Mouse (Mus musculus): Measurements from ENCODE around the gene Cyb561d2. TPM values are rescaled to one million over a fixed set of nuclear protein-coding genes. Genes with fewer than 3 reads are reported as not detected.

Cyb561d2 gene
- total and polyA plus RNA-seq, 2 experiments = 11.0 to 33.7 TPM

DNA sequence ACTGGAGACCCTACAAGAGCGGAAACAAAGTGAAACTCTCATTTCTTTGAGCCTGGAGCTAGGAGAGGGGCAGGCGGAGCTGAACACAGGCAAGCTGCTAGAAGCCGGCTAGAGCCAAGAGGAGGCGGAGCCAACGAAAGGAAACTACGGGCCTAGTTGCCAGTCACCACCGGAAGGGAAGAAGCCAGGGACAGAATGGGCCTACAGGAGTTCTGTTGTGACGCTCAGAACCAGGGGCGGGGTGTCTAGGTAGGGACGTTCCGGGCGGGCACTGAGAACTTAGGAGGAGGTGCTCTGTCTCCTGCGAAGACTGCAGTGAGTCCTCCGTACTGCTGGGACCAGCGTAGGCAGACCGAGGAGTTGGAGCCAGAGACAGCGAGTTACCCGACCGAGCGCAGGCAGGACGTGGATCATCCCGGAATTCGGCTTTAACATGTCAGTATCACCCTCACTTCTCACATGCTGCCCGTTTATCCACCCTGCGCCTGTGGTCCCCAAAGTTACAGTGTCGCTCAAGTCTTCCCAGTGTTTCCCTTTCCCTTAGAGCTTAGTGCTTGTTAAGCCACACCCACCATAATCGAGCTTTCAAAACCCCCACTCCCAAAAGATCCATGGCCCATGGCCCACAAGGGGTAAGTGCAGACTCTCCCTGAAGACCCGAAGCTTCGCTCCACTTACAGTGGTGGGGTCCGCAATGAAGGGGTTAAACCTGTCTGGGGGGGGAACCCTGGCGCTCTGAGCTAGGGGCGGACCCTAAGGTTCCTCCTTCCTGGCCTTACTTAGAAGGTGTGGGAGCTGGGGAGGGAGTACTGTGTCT, 38.7 kb upstream of the Cyb561d2 start, which contains the start of gene Hyal3:
TSS of gene Hyal3 (plus strand) at position 318 of the 817 bp plus-strand sequence.
- Histone ChIP-seq H3K27me3 (ENCODE audit: control insufficient read depth, insufficient read depth, low read length) (no peaks in the 10 kb centered on the region), H3K4me3 (ENCODE audit: insufficient read depth, low read depth, low read length) (peak within 1 kb of the TSS; percentile 67), H3K4me1 (ENCODE audit: control insufficient read depth, insufficient read depth, low read length) (peaks cover 26% of the 10 kb centered on the region), H3K27ac (replicated peaks; ENCODE audit: insufficient read depth, low read depth, low read length) (peak within 1 kb of the TSS; percentile 57), H3K79me2 (ENCODE audit: control insufficient read depth, insufficient read depth, low read length) (peaks cover 15% of the 10 kb centered on the region; the same call in 1 of the 2 replicates), H3K9ac (ENCODE audit: low read depth, low read length) (peak within 1 kb of the TSS; percentile 74), H3K36me3 (ENCODE audit: control insufficient read depth, insufficient read depth, low read length) (peaks cover 2% of the 10 kb centered on the region; the same call in 1 of the 2 replicates)
- TF ChIP-seq POLR2A (IDR thresholded peaks at IDR 0.05; ENCODE audit: extremely low read depth, insufficient read depth, low read length) (peak; percentile 87), CTCF (IDR thresholded peaks at IDR 0.05; ENCODE audit: low read depth, low read length) (no peak)
- peak; percentile 95 for DNase-seq (ENCODE audit: extremely low read depth, low read depth, low spot score)
- WGBS = under 1% methylated on average over 32 of the region's 32 CpGs

DNA sequence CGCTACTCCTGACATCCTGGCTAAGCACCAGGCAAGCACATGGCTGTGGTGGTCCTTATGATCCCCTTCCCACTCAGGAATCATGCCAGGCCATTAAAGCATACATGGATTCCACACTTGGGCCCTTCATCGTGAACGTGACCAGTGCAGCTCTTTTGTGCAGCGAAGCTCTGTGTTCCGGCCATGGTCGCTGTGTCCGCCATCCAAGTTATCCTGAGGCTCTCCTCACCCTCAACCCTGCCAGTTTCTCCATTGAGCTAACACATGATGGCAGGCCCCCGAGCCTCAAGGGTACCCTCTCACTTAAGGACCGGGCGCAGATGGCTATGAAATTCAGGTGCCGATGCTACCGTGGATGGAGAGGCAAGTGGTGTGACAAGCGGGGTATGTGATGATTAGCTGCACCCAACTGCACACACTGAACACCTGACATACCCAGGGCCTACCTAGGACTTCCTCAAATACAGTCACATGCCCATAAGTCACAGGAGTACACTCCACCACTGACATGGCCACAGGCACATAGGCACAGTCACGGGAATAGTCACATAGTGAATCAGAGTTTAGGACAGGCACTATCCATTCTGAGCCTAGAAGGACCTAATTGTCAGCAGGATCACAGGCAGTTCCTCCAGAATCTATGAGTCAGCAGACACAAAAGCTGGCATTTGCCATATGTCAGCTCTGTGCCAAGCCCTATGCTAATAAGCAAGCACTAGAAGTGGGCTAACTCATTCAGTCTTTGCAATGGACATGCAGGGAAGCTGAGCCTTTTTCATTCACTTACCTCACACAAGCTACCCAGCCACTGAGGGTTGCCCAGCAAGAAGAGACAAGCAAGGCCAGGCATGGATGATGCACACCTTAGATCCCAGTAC, 37.3 kb upstream of the Cyb561d2 start:
- TF ChIP-seq CTCF (IDR thresholded peaks at IDR 0.05; ENCODE audit: low read depth, low read length) (no peak), POLR2A (IDR thresholded peaks at IDR 0.05; ENCODE audit: extremely low read depth, insufficient read depth, low read length) (no peak)
- Histone ChIP-seq H3K27ac (replicated peaks; ENCODE audit: insufficient read depth, low read depth, low read length) (peak overlapping the region; percentile 20), H3K4me3 (ENCODE audit: insufficient read depth, low read depth, low read length) (peak overlapping the region; percentile 8), H3K27me3 (ENCODE audit: control insufficient read depth, insufficient read depth, low read length) (no peaks in the 10 kb centered on the region), H3K36me3 (ENCODE audit: control insufficient read depth, insufficient read depth, low read length) (peaks cover 2% of the 10 kb centered on the region; the same call in 1 of the 2 replicates), H3K9ac (ENCODE audit: low read depth, low read length) (peak overlapping the region; percentile 64), H3K79me2 (ENCODE audit: control insufficient read depth, insufficient read depth, low read length) (peaks cover 15% of the 10 kb centered on the region; the same call in 1 of the 2 replicates), H3K4me1 (ENCODE audit: control insufficient read depth, insufficient read depth, low read length) (peaks cover 28% of the 10 kb centered on the region)
- peak; percentile 39 for DNase-seq (ENCODE audit: extremely low read depth, low read depth, low spot score)
- WGBS = 91% methylated on average over 14 of the region's 14 CpGs

DNA sequence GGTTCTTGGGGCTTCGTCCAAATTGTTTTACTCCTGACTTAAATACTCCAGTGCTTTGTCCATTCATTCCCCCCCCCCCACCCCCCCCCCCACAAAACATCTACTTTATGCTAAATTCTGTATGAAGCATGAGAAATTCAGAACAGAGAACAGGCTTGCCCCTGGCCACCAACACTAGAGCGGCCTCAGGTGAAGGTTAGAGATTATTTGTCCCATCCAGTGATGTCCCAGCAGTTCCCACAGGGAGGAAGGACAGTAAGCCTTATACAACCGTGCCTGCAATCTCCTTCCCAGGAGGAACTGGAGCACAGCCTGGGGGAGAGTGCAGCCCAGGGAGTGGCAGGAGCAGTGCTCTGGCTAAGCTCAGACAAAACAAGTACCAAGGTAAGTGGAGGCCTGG, 36.6 kb upstream of the Cyb561d2 start, which contains the start of gene Naa80:
TSS of gene Naa80 (plus strand) at position 301 of the 400 bp plus-strand sequence.
- peaks cover 15% of the 10 kb centered on the region; the same call in 1 of the 2 replicates for H3K79me2 ChIP-seq (ENCODE audit: control insufficient read depth, insufficient read depth, low read length)
- H3K4me1 ChIP-seq (ENCODE audit: control insufficient read depth, insufficient read depth, low read length) = peaks cover 28% of the 10 kb centered on the region
- peak within 1 kb of the TSS; percentile 91 for H3K4me3 ChIP-seq (ENCODE audit: insufficient read depth, low read depth, low read length)
- WGBS = 24% methylated on average over 3 of the region's 3 CpGs
- no peaks in the 10 kb centered on the region for H3K27me3 ChIP-seq (ENCODE audit: control insufficient read depth, insufficient read depth, low read length)
- no peak for TF ChIP-seq POLR2A (IDR thresholded peaks at IDR 0.05; ENCODE audit: extremely low read depth, insufficient read depth, low read length)
- TF ChIP-seq CTCF (IDR thresholded peaks at IDR 0.05; ENCODE audit: low read depth, low read length) = no peak
- peak within 1 kb of the TSS; percentile 91 for H3K9ac ChIP-seq (ENCODE audit: low read depth, low read length)
- no peak for DNase-seq (ENCODE audit: extremely low read depth, low read depth, low spot score)
- peak within 1 kb of the TSS; percentile 97 for H3K27ac ChIP-seq (replicated peaks; ENCODE audit: insufficient read depth, low read depth, low read length)
- peaks cover 2% of the 10 kb centered on the region; the same call in 1 of the 2 replicates for H3K36me3 ChIP-seq (ENCODE audit: control insufficient read depth, insufficient read depth, low read length)

DNA sequence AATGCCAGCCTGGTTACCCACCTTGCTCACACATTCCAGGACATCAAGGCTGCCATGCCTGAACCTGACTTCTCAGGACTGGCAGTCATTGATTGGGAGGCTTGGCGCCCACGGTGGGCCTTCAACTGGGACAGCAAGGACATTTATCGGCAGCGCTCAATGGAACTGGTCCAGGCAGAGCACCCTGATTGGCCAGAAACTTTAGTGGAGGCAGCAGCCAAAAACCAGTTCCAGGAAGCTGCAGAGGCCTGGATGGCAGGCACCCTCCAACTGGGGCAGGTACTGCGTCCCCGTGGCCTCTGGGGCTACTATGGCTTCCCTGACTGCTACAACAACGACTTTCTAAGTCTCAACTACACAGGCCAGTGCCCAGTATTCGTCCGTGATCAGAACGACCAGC, 35.9 kb upstream of the Cyb561d2 start:
- Histone ChIP-seq H3K79me2 (ENCODE audit: control insufficient read depth, insufficient read depth, low read length) (peaks cover 15% of the 10 kb centered on the region; the same call in 1 of the 2 replicates), H3K4me1 (ENCODE audit: control insufficient read depth, insufficient read depth, low read length) (peaks cover 28% of the 10 kb centered on the region), H3K27me3 (ENCODE audit: control insufficient read depth, insufficient read depth, low read length) (no peaks in the 10 kb centered on the region), H3K36me3 (ENCODE audit: control insufficient read depth, insufficient read depth, low read length) (peaks cover 2% of the 10 kb centered on the region; the same call in 1 of the 2 replicates), H3K4me3 (ENCODE audit: insufficient read depth, low read depth, low read length) (peak overlapping the region; percentile 91), H3K27ac (replicated peaks; ENCODE audit: insufficient read depth, low read depth, low read length) (peak overlapping the region; percentile 97), H3K9ac (ENCODE audit: low read depth, low read length) (peak overlapping the region; percentile 91)
- DNase-seq (ENCODE audit: extremely low read depth, low read depth, low spot score) = peak; percentile 90
- 20% methylated on average over 10 of the region's 10 CpGs for WGBS
- TF ChIP-seq CTCF (IDR thresholded peaks at IDR 0.05; ENCODE audit: low read depth, low read length) (no peak), POLR2A (IDR thresholded peaks at IDR 0.05; ENCODE audit: extremely low read depth, insufficient read depth, low read length) (peak; percentile 44; the same call in 1 of the 2 replicates)

DNA sequence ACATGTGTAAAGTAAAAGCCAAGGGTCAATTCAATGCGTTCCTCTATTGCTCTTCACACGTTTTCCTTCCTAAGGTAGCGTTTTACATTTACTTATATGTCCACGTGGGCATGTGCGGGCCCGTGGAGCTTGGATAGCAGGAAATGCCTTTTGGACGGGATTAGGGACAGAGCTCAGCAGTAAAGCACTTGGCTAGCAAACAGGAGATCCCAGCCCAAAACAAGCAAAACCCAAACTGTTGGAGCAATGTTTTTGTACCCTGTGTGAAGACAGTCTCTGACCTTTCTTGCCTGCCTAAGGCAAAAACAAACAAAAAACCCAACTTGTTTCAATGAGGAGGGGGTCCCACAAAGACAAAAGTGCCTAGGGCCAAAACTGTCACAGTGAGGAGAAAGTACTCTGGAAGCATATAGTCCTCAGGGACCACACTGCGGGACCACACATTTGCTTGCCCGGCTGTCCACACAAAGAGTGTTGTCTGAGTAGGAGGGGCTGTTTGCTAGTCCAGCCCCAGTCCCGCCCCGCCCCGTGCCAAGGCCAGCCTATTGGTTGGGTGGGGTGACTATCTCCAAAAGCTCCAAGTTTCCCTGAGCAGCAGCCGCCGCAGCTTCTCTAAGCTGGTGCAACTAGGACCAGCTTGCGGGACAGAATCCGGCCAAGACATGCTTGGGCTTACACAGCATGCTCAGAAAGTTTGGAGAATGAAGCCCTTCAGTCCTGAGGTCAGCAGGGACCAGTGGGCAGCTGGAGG, 34.5 kb upstream of the Cyb561d2 start, which contains the start of gene Hyal1:
TSS of gene Hyal1 (plus strand) at position 571 of the 751 bp plus-strand sequence.
- H3K27ac ChIP-seq (replicated peaks; ENCODE audit: insufficient read depth, low read depth, low read length) = peak within 1 kb of the TSS; percentile 97
- peaks cover 25% of the 10 kb centered on the region for H3K4me1 ChIP-seq (ENCODE audit: control insufficient read depth, insufficient read depth, low read length)
- DNase-seq (ENCODE audit: extremely low read depth, low read depth, low spot score) = peak; percentile 97
- TF ChIP-seq POLR2A (IDR thresholded peaks at IDR 0.05; ENCODE audit: extremely low read depth, insufficient read depth, low read length) (peak; percentile 94), CTCF (IDR thresholded peaks at IDR 0.05; ENCODE audit: low read depth, low read length) (no peak)
- peak within 1 kb of the TSS; percentile 91 for H3K4me3 ChIP-seq (ENCODE audit: insufficient read depth, low read depth, low read length)
- H3K79me2 ChIP-seq (ENCODE audit: control insufficient read depth, insufficient read depth, low read length) = peaks cover 19% of the 10 kb centered on the region; the same call in 1 of the 2 replicates
- peak within 1 kb of the TSS; percentile 91 for H3K9ac ChIP-seq (ENCODE audit: low read depth, low read length)
- H3K27me3 ChIP-seq (ENCODE audit: control insufficient read depth, insufficient read depth, low read length) = no peaks in the 10 kb centered on the region
- 6% methylated on average over 16 of the region's 16 CpGs for WGBS
- H3K36me3 ChIP-seq (ENCODE audit: control insufficient read depth, insufficient read depth, low read length) = peaks cover 9% of the 10 kb centered on the region
